Mouse (Mus musculus) liver, adult 2 months (tissue): ENCODE data around the gene Tnfaip8l1.

Experiments
- CTCF ChIP-seq: fragments of 200-500 bp; IDR thresholded peaks from 2 replicates; pipeline ENCODE4 v1.5.1; 2011; ENCODE audit warnings: low read depth, low read length, control low read depth
- POLR2A ChIP-seq: fragments of 200-500 bp; IDR thresholded peaks from 2 replicates; pipeline ENCODE4 v1.6.1; 2011; ENCODE audit warnings: low read length, control low read depth; ENCODE audit not compliant: insufficient read depth; ENCODE audit errors: extremely low read depth

DNA sequence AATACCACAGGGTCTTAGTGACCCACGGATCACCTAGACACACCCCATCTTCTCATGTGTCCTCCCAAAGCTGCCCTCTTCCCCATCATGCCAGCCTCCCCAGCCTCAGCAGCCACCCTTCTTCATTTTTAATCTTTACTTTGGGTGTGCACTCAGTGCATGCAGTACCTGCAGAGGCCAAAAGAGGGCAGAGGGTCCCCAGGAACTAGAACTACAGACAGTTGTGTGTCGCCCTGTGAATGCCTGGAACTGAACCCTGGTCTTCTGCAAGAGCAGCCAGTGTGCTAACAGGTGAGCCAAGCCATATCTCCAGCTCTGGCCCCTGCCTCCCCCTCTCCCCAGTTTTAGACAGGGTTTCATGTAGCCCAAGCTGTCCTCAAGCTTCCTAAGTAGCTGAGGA is 34.6 kb downstream of the Tnfaip8l1 start:
- no peak for TF ChIP-seq POLR2A
- TF ChIP-seq CTCF = peak; percentile 71
